Mouse (Mus musculus) retina, postnatal 7 days (tissue): ENCODE results near the gene Gm3012.
"Not testable (repeated sequence)": the region's sequence is repeated elsewhere in the genome, so short reads cannot be mapped to it uniquely, and the experiment has no call there.

ENCODE experiments used
- DNase-seq: peaks from one replicate; pipeline ENCODE4 v3.0.0-alpha.2; 2012; ENCODE audit warnings: low read depth, low spot score

The Gm3012 gene

GRCm38 (mm10) chr14:3634212-3634611 is at the start of gene Gm3012:
Gene Gm3012, plus strand, starts transcription at chr14:3634512.
- DNase-seq: not testable (repeated sequence)

GRCm38 (mm10) chr14:3651730-3652129 is 17.4 kb downstream of the Gm3012 start, which contains the start of gene Gm3020:
Gene Gm3020, plus strand, starts transcription at chr14:3652030.
- not testable (repeated sequence) for DNase-seq

- not testable (repeated sequence) for DNase-seq
These were observed 54.2 kb downstream of the Gm3012 start, which contains the start of gene Gm3043 for GRCm38 (mm10) chr14:3688483-3688882. Gene Gm3043, plus strand, starts transcription at chr14:3688783.
